Mouse (Mus musculus) olfactory bulb, adult 2 months (tissue): ENCODE measurements around the gene Spred3. TPM values are rescaled to one million over a fixed set of nuclear protein-coding genes. Genes with fewer than 3 reads are reported as not detected.

Experiments used
- H3K27ac ChIP-seq: fragments of 200-500 bp; 2 replicates; pipeline ENCODE4 v1.5.1; 2012; ENCODE audit warnings: low read depth, low read length; ENCODE audit not compliant: insufficient read depth
- H3K4me1 ChIP-seq: fragments of 200-500 bp; 2 replicates; pipeline ENCODE4 v1.6.1; 2012; ENCODE audit warnings: low read length; ENCODE audit not compliant: control insufficient read depth, insufficient read depth
- H3K4me3 ChIP-seq: fragments of 200-500 bp; 2 replicates; pipeline ENCODE4 v1.5.1; 2012; ENCODE audit warnings: mild to moderate bottlenecking, low read depth, low read length, moderate library complexity; ENCODE audit not compliant: insufficient read depth
- CTCF ChIP-seq: fragments of 200-500 bp; IDR thresholded peaks from 2 replicates; pipeline ENCODE4 v1.5.1; 2012; ENCODE audit warnings: low read depth, mild to moderate bottlenecking, low read length, moderate library complexity; ENCODE audit not compliant: insufficient read depth
- POLR2A ChIP-seq: fragments of 200-500 bp; IDR thresholded peaks from 2 replicates; pipeline ENCODE4 v1.6.1; 2012; ENCODE audit warnings: mild to moderate bottlenecking, low read depth, low read length, moderate library complexity; ENCODE audit not compliant: insufficient read depth
- WGBS: fragments of 180-500 bp; shearing (Covaris S2); methylation state at CpG from one replicate; pipeline ENCODE4 v1.1.7; 2018; 5-methylcytosine and 5-hydroxymethylcytosine counted together
- polyA plus RNA-seq: library from polyadenylated mRNA; stranded (reverse); fragments of >200 nt; gene quantifications from 2 replicates; pipeline ENCODE4 v1.2.4, GENCODE M21; 2012; ENCODE audit warnings: low replicate concordance; ENCODE audit not compliant: missing spikeins, insufficient read depth, insufficient read length

Spred3 gene
- polyA plus RNA-seq, 1 experiment: not detected

DNA sequence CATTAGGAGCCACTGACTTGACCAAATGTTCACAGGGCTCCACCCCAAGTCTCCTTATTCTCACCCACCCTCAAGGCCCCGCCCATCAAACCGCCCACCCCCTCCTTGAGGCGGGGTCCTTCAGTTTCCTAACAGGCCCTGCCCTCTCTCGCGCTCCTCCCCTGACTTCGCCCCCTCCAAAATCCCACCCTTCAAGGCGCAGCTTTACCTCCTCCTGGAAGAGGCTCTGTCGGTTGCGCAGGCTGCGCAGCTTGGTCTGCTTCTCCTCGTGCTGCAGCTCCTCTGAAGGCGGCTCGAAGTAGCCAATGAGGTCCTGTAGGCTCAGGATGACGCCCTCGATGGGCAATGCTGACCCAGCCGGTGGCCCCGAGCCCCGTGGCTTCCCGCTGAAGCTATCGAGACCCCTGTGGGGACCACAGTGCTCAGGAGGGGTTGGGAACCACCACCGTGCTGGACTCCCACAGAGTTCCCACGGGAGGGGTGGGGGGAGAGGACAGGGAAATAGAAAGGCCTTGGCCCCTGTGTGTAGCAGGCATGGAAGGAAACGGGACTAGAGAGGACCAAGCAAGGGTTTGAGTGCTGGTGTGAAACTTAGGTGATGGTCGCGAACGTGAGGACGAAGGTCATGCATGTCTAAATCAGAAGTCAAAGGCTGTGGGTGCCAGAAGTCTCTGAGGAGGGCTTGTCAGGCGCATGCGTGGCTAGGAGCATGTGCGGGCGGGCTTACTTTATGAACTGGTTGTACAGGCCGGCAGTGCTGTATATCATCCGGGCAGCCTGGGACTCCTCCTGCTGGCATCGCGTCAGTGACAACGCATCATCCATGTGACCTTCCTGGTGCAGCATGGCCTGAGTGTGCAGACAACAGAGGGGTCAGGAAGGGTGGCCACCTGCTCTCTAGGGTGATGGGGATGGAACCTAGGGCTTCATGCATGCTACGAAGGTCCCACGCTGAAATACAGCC lies 60.9 kb downstream of the Spred3 start:
- TF ChIP-seq CTCF (no peak), POLR2A (no peak)
- no peak overlapping the region for H3K4me3 ChIP-seq
- WGBS: 39% methylated on average over 38 of the region's 38 CpGs

More for the DNA sequence above, 60.9 kb downstream of the Spred3 start:
- H3K4me1 ChIP-seq: peaks cover 6% of the 10 kb centered on the region
- H3K27ac ChIP-seq: no peak overlapping the region

Other genes starting within 250 kb of the Spred3 start
- gene Actn4, start 208.1 kb downstream of the Spred3 start, polyA plus RNA-seq: 498 TPM in 1 of 2 replicates, not detected in the other
- gene Eif3k, start 188.5 kb downstream of the Spred3 start, polyA plus RNA-seq: not detected in 2 replicates
- not detected in 2 replicates for gene Map4k1, start 188.4 kb downstream of the Spred3 start, polyA plus RNA-seq
- gene Ryr1, start 45.2 kb downstream of the Spred3 start, polyA plus RNA-seq: not detected in 2 replicates
- not detected in 2 replicates for gene Rasgrp4, start 35.6 kb downstream of the Spred3 start, polyA plus RNA-seq
- gene Fam98c, start 14.2 kb downstream of the Spred3 start, polyA plus RNA-seq: not detected in 2 replicates
- not detected in 2 replicates for gene Ggn, start 201 bp downstream of the Spred3 start, polyA plus RNA-seq
- gene Psmd8, start 10.3 kb upstream of the Spred3 start, polyA plus RNA-seq: not detected in 2 replicates
- not detected in 2 replicates for gene Catsperg1, start 43.6 kb upstream of the Spred3 start, polyA plus RNA-seq
- not detected in 2 replicates for gene Kcnk6, start 62.1 kb upstream of the Spred3 start, polyA plus RNA-seq
- gene Yif1b, start 67.9 kb upstream of the Spred3 start, polyA plus RNA-seq: not detected in 2 replicates
- gene 2200002D01Rik, start 78.1 kb upstream of the Spred3 start, polyA plus RNA-seq: not detected in 2 replicates
- not detected in 2 replicates for gene Spint2, start 111.5 kb upstream of the Spred3 start, polyA plus RNA-seq
- not detected in 2 replicates for gene Ppp1r14a, start 118.9 kb upstream of the Spred3 start, polyA plus RNA-seq
- not detected in 2 replicates for gene Dpf1, start 133.5 kb upstream of the Spred3 start, polyA plus RNA-seq